Mouse (Mus musculus) midbrain, embryonic 15.5 days (tissue): ENCODE measurements around the gene Sipa1. TPM values are rescaled to one million over a fixed set of nuclear protein-coding genes. Genes with fewer than 3 reads are reported as not detected.

ENCODE experiments used
- ATAC-seq: fragments of 200-750 bp; cut with Nextera tagmentation; replicated peaks from 2 replicates; pipeline ENCODE4 v1.8.0; 2017; ENCODE audit warnings: moderate TSS enrichment
- H3K27ac ChIP-seq: fragments of 300-500 bp; sonication (generic); 2 replicates; pipeline ENCODE4 v1.5.1; 2015; ENCODE audit warnings: mild to moderate bottlenecking, inconsistent platforms
- H3K27me3 ChIP-seq: fragments of 300-500 bp; sonication (generic); replicated peaks from 2 replicates; pipeline ENCODE4 v1.6.1; 2015; ENCODE audit warnings: inconsistent platforms
- H3K36me3 ChIP-seq: fragments of 300-500 bp; sonication (generic); replicated peaks from 2 replicates; pipeline ENCODE4 v1.6.1; 2015; ENCODE audit warnings: inconsistent platforms
- H3K4me1 ChIP-seq: fragments of 300-500 bp; sonication (generic); 2 replicates; pipeline ENCODE4 v1.6.1; 2015; ENCODE audit warnings: inconsistent platforms
- H3K4me2 ChIP-seq: fragments of 300-500 bp; sonication (generic); 2 replicates; pipeline ENCODE4 v1.6.1; 2015; ENCODE audit warnings: inconsistent platforms, mild to moderate bottlenecking, moderate library complexity
- H3K4me3 ChIP-seq: fragments of 300-500 bp; sonication (generic); 2 replicates; pipeline ENCODE4 v1.5.1; 2015; ENCODE audit warnings: mild to moderate bottlenecking, inconsistent platforms
- H3K9ac ChIP-seq: fragments of 300-500 bp; sonication (generic); 2 replicates; pipeline ENCODE4 v1.6.1; 2015; ENCODE audit warnings: mild to moderate bottlenecking, inconsistent platforms
- H3K9me3 ChIP-seq: fragments of 300-500 bp; sonication (generic); 2 replicates; pipeline ENCODE4 v1.6.1; 2016; ENCODE audit warnings: inconsistent platforms
- WGBS: fragments of 180-500 bp; shearing (Covaris S2); methylation state at CpG from one replicate; pipeline ENCODE4 v1.1.7; 2015; ENCODE audit warnings: mixed read lengths; 5-methylcytosine and 5-hydroxymethylcytosine counted together
- polyA plus RNA-seq: library from polyadenylated mRNA; unstranded; fragments of >200 nt; fragmentation: Nextera tagmentation; extraction: Ambion mirVana; gene quantifications from 2 replicates; pipeline ENCODE4 v1.2.1, GENCODE M21; 2015

The Sipa1 gene
- polyA plus RNA-seq, 1 experiment from 2014 or later: 17.1 TPM

DNA sequence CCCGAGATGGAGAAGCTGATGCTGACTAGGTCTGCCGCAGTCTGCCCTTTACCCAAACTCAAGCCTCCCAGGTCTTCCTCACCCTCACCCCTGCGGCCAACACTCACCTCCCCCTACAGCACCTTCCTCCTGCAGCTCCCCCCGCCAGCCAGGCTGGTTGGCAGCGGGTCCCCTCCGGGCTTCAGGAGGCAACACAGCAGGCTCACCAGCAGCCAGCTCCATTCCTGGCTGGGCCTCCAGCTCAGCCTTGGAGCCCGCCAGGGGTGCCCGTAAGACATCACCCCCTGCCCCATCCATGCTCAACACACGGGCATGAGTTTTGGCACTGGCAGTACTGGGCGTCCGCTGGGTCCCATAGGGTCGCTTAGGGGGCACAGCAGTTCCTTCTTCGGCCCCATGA, 21.5 kb upstream of the Sipa1 start:
- no peak for ATAC-seq
- H3K9ac ChIP-seq: no peak overlapping the region
- H3K4me1 ChIP-seq: peaks cover 21% of the 10 kb centered on the region
- H3K27me3 ChIP-seq: no peaks in the 10 kb centered on the region
- H3K4me2 ChIP-seq: no peak overlapping the region
- no peak overlapping the region for H3K4me3 ChIP-seq
- H3K9me3 ChIP-seq: no peaks in the 10 kb centered on the region
- H3K27ac ChIP-seq: no peak overlapping the region
- H3K36me3 ChIP-seq: peaks cover 61% of the 10 kb centered on the region
- 92% methylated on average over 13 of the region's 13 CpGs for WGBS

DNA sequence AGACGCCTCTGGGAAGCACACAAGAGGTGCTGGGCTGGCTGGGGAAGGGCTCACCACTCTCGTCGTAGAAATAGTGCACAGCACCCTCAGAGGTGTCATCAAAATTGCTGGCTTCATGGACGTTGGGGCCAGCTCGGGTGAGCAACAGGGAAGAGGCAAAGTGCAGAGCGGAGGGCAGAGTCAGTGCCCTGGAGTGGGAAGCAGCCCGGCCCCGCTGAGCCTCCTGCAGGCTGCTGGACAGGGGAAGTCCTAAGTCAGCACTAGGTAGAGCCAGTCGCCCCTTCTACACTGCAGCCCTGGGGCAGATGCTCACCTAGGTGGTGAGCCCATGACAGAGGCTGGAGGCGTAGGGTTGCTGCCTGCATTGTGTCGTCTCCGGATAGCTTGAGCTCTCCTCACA, 20.7 kb upstream of the Sipa1 start:
- no peaks in the 10 kb centered on the region for H3K9me3 ChIP-seq
- H3K27me3 ChIP-seq: no peaks in the 10 kb centered on the region
- H3K36me3 ChIP-seq: peaks cover 69% of the 10 kb centered on the region
- no peak overlapping the region for H3K27ac ChIP-seq
- no peak overlapping the region for H3K9ac ChIP-seq
- WGBS: 96% methylated on average over 12 of the region's 12 CpGs
- H3K4me3 ChIP-seq: no peak overlapping the region
- no peak overlapping the region for H3K4me2 ChIP-seq
- peaks cover 13% of the 10 kb centered on the region for H3K4me1 ChIP-seq
- ATAC-seq: no peak

DNA sequence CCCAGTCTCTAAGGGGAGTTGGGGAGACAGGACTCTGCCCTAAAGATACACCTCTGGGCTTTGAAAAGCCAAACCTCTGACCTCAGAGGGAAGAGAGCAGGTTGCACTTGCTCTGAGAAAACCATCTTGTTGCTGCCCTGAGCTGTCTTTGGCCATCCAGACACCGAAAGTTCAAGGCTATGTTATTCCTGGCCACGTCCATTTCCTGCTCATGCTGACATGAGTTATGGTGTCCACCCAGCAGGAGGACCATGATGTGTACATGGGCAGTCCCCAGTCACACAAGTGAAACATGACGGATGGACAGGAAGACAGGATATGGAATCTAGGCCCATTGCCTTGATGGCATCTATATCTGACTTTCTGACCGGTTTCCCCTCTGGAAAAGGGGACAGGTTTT, 16.9 kb upstream of the Sipa1 start:
- Histone ChIP-seq H3K4me2 (no peak overlapping the region), H3K4me3 (no peak overlapping the region), H3K9ac (no peak overlapping the region), H3K9me3 (no peaks in the 10 kb centered on the region), H3K36me3 (peaks cover 88% of the 10 kb centered on the region), H3K27me3 (no peaks in the 10 kb centered on the region), H3K27ac (no peak overlapping the region), H3K4me1 (no peaks in the 10 kb centered on the region)
- 91% methylated on average over 4 of the region's 4 CpGs for WGBS
- no peak for ATAC-seq

DNA sequence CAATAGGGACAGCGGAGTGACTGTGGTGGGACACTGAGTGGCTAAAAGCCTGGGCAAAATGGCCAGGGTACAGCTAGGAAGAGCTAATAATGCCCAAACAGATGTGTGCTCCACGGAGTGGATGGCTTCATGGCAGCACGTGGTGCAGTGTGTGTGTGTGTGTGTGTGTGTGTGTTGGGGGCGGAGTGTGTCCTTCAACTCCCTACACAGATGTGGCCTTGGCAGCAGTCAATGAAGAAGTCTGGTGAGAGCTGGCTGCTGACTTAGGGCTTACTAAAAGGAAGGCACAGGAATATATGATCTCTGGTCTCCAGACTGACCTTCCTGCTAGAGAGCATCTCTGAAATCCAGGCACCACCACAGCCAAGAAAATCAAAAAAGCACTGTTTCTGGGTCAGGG, 4.9 kb upstream of the Sipa1 start:
- Histone ChIP-seq H3K36me3 (peaks cover 54% of the 10 kb centered on the region), H3K4me3 (no peak overlapping the region), H3K4me1 (peaks cover 8% of the 10 kb centered on the region), H3K9me3 (no peaks in the 10 kb centered on the region), H3K27me3 (no peaks in the 10 kb centered on the region), H3K4me2 (no peak overlapping the region), H3K9ac (no peak overlapping the region), H3K27ac (no peak overlapping the region)
- no peak for ATAC-seq
- WGBS: 90% methylated on average over 4 of the region's 4 CpGs

DNA sequence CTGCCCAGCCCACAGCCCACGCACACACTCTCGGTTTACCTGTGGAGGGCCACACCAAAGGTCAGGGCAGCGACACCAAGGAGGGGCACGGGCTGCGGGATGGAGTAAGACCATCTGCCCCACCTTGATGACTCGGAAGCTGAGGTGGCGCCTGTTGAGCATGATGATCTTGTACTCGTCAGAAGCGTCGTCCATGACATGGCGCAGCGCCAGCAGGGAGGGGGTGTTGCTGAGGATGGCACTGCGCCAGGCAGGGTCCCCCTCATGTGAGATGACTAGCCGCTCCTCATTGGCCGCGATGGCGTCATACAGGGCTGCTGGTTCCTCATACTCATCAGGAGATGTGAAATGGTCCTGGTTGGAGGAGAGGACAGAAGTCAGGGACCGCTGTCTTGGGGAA, 2.9 kb upstream of the Sipa1 start:
- Histone ChIP-seq H3K4me3 (no peak overlapping the region), H3K36me3 (peaks cover 35% of the 10 kb centered on the region), H3K27me3 (no peaks in the 10 kb centered on the region), H3K27ac (no peak overlapping the region), H3K9ac (no peak overlapping the region), H3K4me1 (peaks cover 14% of the 10 kb centered on the region), H3K9me3 (no peaks in the 10 kb centered on the region), H3K4me2 (no peak overlapping the region)
- ATAC-seq: no peak
- 95% methylated on average over 18 of the region's 18 CpGs for WGBS

DNA sequence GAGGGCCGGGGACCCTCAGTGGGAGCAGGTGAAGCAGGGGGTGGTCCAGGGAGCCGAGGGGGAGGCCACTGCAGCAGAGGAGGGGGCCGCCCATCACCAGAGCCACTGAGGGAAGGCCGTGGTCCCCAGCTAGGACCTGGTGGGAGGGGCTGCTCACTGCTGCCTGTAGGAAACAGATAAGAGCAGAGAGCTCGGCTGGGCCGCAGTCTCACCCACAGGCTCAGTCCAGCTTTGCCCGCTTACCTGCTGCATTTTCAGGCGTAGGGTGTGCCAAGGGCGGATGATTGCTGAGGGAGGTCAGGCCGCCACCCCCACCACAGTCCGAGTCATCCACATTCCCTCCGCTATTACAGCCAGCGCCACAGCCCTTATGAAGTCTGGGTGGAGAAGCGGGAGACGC, 2.0 kb upstream of the Sipa1 start:
- WGBS: 93% methylated on average over 15 of the region's 15 CpGs
- H3K4me1 ChIP-seq: peaks cover 14% of the 10 kb centered on the region
- no peak overlapping the region for H3K27ac ChIP-seq
- peaks cover 30% of the 10 kb centered on the region for H3K36me3 ChIP-seq
- H3K4me2 ChIP-seq: no peak overlapping the region
- H3K4me3 ChIP-seq: no peak overlapping the region
- H3K9me3 ChIP-seq: no peaks in the 10 kb centered on the region
- no peak for ATAC-seq
- no peak overlapping the region for H3K9ac ChIP-seq
- no peaks in the 10 kb centered on the region for H3K27me3 ChIP-seq

DNA sequence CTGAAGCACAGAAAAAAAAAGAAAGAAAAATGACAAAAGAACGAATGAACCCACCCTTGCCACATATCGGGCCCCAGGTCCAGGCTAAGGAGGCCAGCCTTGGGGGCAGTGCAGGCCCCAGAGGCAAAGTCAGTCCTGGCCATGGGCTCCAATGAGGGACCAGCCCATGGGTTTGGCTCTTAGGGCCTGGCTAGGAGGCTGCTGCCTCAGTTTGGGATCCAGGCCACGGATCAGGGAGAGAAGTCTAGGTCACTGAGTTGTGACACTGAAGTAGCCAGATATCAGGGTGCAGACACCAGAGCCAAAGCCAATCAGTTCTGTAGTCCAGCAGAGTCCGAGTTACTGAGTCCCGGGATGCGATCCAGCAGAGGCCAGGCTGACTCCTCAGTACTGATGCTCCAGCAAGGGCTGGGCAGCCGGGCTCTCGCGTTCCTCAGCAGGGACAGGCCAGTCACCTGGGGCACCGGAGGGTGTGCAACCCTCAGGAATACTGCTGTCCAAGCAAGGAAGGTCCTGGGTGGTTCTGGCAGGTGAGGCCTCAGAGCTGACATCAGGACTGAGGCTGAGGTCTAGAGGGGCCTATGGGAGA, 1.3 kb upstream of the Sipa1 start:
- Histone ChIP-seq H3K4me1 (peaks cover 14% of the 10 kb centered on the region), H3K36me3 (peaks cover 27% of the 10 kb centered on the region), H3K4me2 (no peak overlapping the region), H3K27ac (no peak overlapping the region), H3K9me3 (no peaks in the 10 kb centered on the region), H3K4me3 (no peak overlapping the region), H3K9ac (no peak overlapping the region), H3K27me3 (no peaks in the 10 kb centered on the region)
- no peak for ATAC-seq
- 94% methylated on average over 10 of the region's 10 CpGs for WGBS

DNA sequence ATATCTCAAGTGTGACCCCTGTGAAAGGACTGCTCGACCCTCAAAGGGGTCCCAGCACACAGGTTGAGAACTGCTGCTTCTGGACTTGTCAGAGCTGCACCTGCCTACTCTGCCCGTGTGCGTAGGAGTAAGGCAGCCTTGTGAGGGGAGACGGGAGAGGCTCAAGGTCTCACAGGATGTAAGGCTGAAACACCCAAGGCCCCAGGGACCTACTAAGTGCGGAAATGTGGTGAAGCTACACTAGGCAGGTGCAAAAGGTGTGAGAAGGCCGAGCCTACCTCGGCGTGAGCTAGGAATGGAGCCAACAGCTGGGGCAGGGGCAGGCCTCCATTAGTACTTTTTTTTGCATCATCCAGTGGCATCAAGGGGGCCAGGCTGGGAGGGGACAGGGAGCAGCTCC, 1.2 kb downstream of the Sipa1 start:
- ATAC-seq: no peak
- Histone ChIP-seq H3K4me2 (peak overlapping the region; percentile 49), H3K9me3 (no peaks in the 10 kb centered on the region), H3K36me3 (peaks cover 25% of the 10 kb centered on the region), H3K27ac (no peak overlapping the region), H3K4me1 (peaks cover 14% of the 10 kb centered on the region), H3K9ac (no peak overlapping the region), H3K27me3 (no peaks in the 10 kb centered on the region), H3K4me3 (no peak overlapping the region)
- WGBS: 79% methylated on average over 8 of the region's 8 CpGs

DNA sequence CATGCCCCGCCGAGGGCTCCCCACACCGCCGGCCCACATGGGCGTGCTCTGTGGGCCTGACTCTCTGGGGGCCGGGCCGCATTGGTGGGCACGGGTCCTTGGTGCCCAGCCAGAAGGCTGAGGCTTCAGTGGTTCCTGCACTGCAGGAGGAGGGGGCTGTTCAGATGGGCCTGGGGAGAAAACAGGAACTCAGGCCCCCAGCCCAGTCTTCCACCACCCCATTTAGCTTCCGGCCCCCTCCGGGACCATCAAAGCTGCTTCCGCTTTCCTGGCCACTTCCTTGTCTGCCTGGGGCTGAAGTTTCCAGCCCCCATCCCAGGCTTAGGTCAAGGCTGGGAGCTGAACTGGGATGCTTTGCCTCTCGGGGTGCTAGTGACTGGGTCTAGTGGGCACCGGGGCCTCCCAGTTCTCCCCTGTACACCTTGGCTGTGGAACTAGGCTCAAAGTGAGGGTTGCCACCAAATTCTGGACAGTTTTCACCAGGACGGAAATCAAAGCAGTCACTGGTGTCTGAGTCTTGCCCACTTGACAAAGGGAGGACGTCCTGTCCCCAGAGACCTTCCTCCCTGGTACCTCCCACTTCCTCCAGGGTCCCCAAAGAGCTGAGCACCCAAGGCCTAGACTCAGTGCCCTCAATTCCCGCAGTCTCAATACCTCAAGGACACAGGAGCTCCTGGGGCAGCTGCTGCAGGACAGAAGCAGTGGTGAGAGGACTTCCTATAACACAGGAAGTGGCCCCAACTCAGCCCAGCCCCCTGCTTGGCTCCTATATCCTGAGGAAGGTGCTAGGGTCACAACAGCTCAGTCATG, 2.4 kb downstream of the Sipa1 start:
- no peak for ATAC-seq
- no peaks in the 10 kb centered on the region for H3K9me3 ChIP-seq
- peaks cover 4% of the 10 kb centered on the region; the same call in 1 of the 2 replicates for H3K27me3 ChIP-seq
- H3K4me2 ChIP-seq: no peak overlapping the region
- peaks cover 17% of the 10 kb centered on the region for H3K36me3 ChIP-seq
- peaks cover 14% of the 10 kb centered on the region for H3K4me1 ChIP-seq
- H3K27ac ChIP-seq: no peak overlapping the region
- WGBS: 83% methylated on average over 15 of the region's 16 CpGs
- H3K4me3 ChIP-seq: no peak overlapping the region
- H3K9ac ChIP-seq: no peak overlapping the region

DNA sequence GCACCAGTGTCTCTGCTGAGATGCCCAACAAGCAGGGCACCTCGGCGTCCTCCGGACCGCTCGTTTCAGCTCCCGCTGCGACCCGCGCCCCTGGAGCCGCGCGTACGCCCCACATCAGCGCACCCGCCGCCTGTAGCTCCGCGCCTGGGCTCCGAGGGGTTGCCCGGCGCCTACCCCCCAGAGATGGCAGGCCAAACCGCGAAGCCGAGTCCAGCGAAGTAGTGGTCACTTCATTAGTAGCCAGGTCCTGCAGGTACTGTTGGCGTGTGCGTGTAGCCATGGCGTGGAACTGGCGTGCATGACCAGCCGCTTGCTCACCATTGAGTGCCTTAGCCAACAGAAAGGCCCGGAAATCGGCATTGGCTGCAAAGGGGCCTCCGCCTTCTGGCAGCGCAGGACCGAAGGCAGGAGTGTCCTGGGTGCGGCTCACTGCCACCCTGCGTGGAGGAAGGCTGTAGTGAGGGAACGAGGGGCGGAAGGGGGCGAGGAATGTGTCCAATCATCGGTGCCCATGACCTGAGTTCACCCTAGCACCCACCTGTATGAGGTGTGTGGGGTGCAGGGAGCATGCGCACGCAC, 8.7 kb downstream of the Sipa1 start:
- Histone ChIP-seq H3K4me3 (peak overlapping the region; percentile 33), H3K9me3 (no peaks in the 10 kb centered on the region), H3K27ac (no peak overlapping the region), H3K4me1 (peaks cover 16% of the 10 kb centered on the region), H3K4me2 (peak overlapping the region; percentile 52), H3K36me3 (no peaks in the 10 kb centered on the region), H3K9ac (peak overlapping the region; percentile 39; the same call in 1 of the 2 replicates), H3K27me3 (peaks cover 28% of the 10 kb centered on the region)
- peak; percentile 42 for ATAC-seq
- 12% methylated on average over 43 of the region's 43 CpGs for WGBS

DNA sequence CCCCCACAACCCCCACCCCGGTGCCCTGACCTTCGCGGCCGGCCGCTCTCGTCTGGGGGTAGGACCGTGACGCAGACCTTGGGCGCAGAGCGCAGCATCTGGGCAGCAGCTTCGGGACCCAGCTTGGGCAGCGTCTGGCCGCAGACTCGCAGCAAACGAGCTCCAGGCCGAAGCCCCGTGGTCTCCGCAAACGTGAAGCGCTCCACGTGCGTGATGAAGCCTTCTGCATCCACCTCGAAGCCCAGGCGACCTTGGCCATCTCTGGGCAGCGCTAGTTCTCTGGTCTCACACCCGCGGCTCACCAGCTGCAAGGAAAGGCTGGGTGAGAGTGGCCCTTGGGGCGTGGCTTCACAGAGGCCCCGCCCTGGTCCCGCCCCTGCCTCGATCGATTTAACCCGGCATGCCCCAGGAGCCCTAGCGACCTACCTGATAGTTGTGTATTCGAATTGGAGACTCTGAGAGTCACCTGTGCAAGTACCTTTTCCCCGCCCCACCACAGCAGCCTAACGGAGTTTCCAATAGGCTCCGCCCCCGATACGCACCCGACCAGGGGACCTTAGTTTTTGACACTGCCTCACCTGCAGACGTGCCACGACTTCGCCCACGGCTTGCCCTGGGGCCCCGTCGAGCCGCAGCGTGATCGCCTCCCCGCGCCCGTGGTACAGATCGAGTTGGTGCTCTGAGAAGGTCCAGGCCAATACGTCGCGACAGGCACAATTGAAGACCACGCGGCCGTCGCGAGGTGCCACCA, 9.4 kb downstream of the Sipa1 start:
- H3K9ac ChIP-seq: peak overlapping the region; percentile 39; the same call in 1 of the 2 replicates
- peak; percentile 65 for ATAC-seq
- peaks cover 17% of the 10 kb centered on the region for H3K4me1 ChIP-seq
- no peaks in the 10 kb centered on the region for H3K36me3 ChIP-seq
- 5% methylated on average over 62 of the region's 62 CpGs for WGBS
- no peak overlapping the region for H3K27ac ChIP-seq
- peak overlapping the region; percentile 33 for H3K4me3 ChIP-seq
- peak overlapping the region; percentile 52 for H3K4me2 ChIP-seq
- peaks cover 28% of the 10 kb centered on the region for H3K27me3 ChIP-seq
- H3K9me3 ChIP-seq: no peaks in the 10 kb centered on the region

DNA sequence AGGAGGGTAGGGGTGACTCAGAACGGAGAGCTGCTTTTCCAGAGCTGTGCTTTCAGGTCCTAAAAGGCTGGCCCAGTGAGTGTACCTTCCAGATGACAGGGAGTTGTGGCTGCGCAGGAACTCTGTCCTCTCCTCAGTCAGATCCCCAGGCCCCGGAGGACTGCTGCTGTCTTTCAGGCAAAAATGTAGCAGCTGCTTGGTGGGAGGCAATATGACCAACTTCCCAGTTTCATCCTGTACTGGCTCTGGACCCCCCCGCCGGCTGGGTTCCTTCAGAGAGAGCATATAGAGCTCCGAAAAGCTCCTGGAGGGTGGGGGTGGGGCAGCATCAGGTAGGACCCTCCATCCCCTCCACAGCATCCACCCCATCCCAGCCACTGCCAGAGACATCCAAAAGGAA, 10.9 kb downstream of the Sipa1 start:
- Histone ChIP-seq H3K9me3 (no peaks in the 10 kb centered on the region), H3K27ac (no peak overlapping the region), H3K9ac (no peak overlapping the region), H3K4me1 (peaks cover 30% of the 10 kb centered on the region), H3K4me2 (no peak overlapping the region), H3K27me3 (peaks cover 28% of the 10 kb centered on the region), H3K36me3 (0 out of 2 replicates have a peak, but pooled peaks cover 3% of the 10 kb centered on the region), H3K4me3 (no peak overlapping the region)
- no peak for ATAC-seq
- 83% methylated on average over 6 of the region's 6 CpGs for WGBS
